Mouse (Mus musculus) stomach, postnatal 0 days (tissue): ENCODE results near the gene Slc22a23. TPM values are rescaled to one million over a fixed set of nuclear protein-coding genes. Genes with fewer than 3 reads are reported as not detected.

Experiments used
- ATAC-seq: fragments of 200-750 bp; cut with Nextera tagmentation; 2 replicates; pipeline ENCODE4 v1.8.0; 2017; ENCODE audit not compliant: low FRiP score, low TSS enrichment
- DNase-seq: peaks from one replicate; pipeline ENCODE4 v3.0.0-alpha.2; 2016; ENCODE audit warnings: low spot score
- H3K27ac ChIP-seq: fragments of 300-500 bp; sonication (generic); replicated peaks from 2 replicates; pipeline ENCODE4 v1.5.1; 2014; ENCODE audit warnings: mild to moderate bottlenecking, control low read depth
- H3K27me3 ChIP-seq: fragments of 300-500 bp; sonication (generic); 2 replicates; pipeline ENCODE4 v1.6.1; 2014; ENCODE audit warnings: low read length; ENCODE audit not compliant: control insufficient read depth, insufficient read depth
- H3K36me3 ChIP-seq: fragments of 300-500 bp; sonication (generic); 2 replicates; pipeline ENCODE4 v1.6.1; 2014; ENCODE audit warnings: low read length, mixed read lengths; ENCODE audit not compliant: control insufficient read depth, insufficient read depth
- H3K4me1 ChIP-seq: fragments of 300-500 bp; sonication (generic); replicated peaks from 2 replicates; pipeline ENCODE4 v1.6.1; 2014; ENCODE audit warnings: antibody characterized with exemption; ENCODE audit not compliant: control insufficient read depth, insufficient read depth
- H3K4me2 ChIP-seq: fragments of 300-500 bp; sonication (generic); replicated peaks from 2 replicates; pipeline ENCODE4 v1.6.1; 2014; ENCODE audit warnings: low read depth, mild to moderate bottlenecking, control low read depth, moderate library complexity
- H3K4me3 ChIP-seq: fragments of 300-500 bp; sonication (generic); 2 replicates; pipeline ENCODE4 v1.5.1; 2014; ENCODE audit warnings: low read depth, low read length, control low read depth
- H3K9ac ChIP-seq: fragments of 300-500 bp; sonication (generic); 2 replicates; pipeline ENCODE4 v1.6.1; 2014; ENCODE audit warnings: mild to moderate bottlenecking, low read length, control low read depth, mixed read lengths
- H3K9me3 ChIP-seq: fragments of 300-500 bp; sonication (generic); 2 replicates; pipeline ENCODE4 v1.6.1; 2016; ENCODE audit warnings: low read length; ENCODE audit not compliant: control insufficient read depth
- CTCF ChIP-seq: IDR thresholded peaks from 2 replicates; pipeline ENCODE4 v1.5.1; 2016; ENCODE audit warnings: antibody characterized with exemption, low read depth, mild to moderate bottlenecking, moderate library complexity
- EP300 ChIP-seq: optimal IDR thresholded peaks from 2 replicates; pipeline ENCODE3; 2016; ENCODE audit warnings: antibody characterized with exemption
- WGBS: fragments of 180-500 bp; shearing (Covaris S2); extraction: QIAGEN DNeasy Blood & Tissue Kit; methylation state at CpG from one replicate; pipeline ENCODE4 v1.1.7; 2014; 5-methylcytosine and 5-hydroxymethylcytosine counted together
- polyA plus RNA-seq: library from polyadenylated mRNA; unstranded; fragments of >200 nt; fragmentation: Nextera tagmentation; extraction: Ambion mirVana; gene quantifications from 2 replicates; pipeline ENCODE4 v1.2.1, GENCODE M21; 2015

Gene Slc22a23
- polyA plus RNA-seq, 1 experiment from 2014 or later, result 6.9 TPM

- no peak overlapping the region for H3K4me3 ChIP-seq
- peak; percentile 36 for DNase-seq
- no peak for TF ChIP-seq EP300
- peaks cover 2% of the 10 kb centered on the region; the same call in 1 of the 2 replicates for H3K4me1 ChIP-seq
- H3K9me3 ChIP-seq, result no peaks in the 10 kb centered on the region
- H3K27ac ChIP-seq, result no peak overlapping the region
- no peak overlapping the region for H3K9ac ChIP-seq
- WGBS, result 13% methylated on average over 19 of the region's 19 CpGs
- no peaks in the 10 kb centered on the region for H3K27me3 ChIP-seq
- H3K4me2 ChIP-seq, result peak overlapping the region; percentile 12; the same call in 1 of the 2 replicates
- no peak for ATAC-seq
- no peaks in the 10 kb centered on the region for H3K36me3 ChIP-seq
These were observed 194.5 kb downstream of the Slc22a23 start for GRCm38 (mm10) chr13:34150271-34151027.

- ATAC-seq (no peak), DNase-seq (no peak)
- H3K4me1 ChIP-seq, result peaks cover 2% of the 10 kb centered on the region; the same call in 1 of the 2 replicates
- H3K27me3 ChIP-seq, result no peaks in the 10 kb centered on the region
- H3K4me2 ChIP-seq, result peak overlapping the region; percentile 66
- 59% methylated on average over 5 of the region's 5 CpGs for WGBS
- no peak overlapping the region for H3K27ac ChIP-seq
- H3K4me3 ChIP-seq, result peak overlapping the region; percentile 41
- no peaks in the 10 kb centered on the region for H3K9me3 ChIP-seq
- peak overlapping the region; percentile 48; the same call in 1 of the 2 replicates for H3K9ac ChIP-seq
- TF ChIP-seq CTCF (no peak), EP300 (no peak)
- no peaks in the 10 kb centered on the region for H3K36me3 ChIP-seq
These were observed 195.4 kb downstream of the Slc22a23 start for GRCm38 (mm10) chr13:34149463-34150176.

DNA sequence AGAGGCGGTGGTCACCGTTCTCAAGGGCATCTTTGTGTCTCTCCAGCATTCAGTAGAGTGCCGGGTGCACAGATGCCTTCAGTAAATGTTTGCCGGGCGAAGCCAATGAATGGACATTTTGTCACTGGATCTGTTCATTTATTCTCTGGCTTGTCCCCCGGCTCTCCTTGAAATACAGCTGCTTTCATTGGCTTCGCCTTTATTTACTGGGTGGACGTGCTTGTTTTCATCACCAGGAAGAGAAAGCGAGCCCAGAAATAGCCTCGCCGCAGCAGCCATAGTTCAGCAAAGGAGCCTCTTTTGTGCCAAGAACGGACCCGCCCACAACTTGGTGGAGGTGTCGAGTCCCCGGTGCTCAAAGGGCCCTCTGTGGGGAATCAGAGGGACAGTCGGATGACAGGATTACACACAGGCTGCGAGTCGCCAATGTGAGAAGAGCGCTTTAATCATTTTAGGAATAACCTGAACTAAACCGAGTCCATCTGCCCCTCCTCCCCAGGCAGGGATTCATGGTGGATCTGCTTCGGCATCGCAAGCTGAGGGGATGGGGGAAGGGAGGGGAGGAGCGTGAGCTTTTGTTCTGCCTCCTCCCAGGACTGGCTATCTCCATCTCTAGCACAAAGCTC is 196.1 kb downstream of the Slc22a23 start:
- Histone ChIP-seq H3K36me3 (no peaks in the 10 kb centered on the region), H3K9me3 (no peaks in the 10 kb centered on the region), H3K4me3 (peak overlapping the region; percentile 41), H3K27me3 (no peaks in the 10 kb centered on the region), H3K27ac (0 out of 2 replicates have a peak overlapping the region, but pooled peaks have one; percentile 2), H3K4me2 (peak overlapping the region; percentile 66), H3K9ac (peak overlapping the region; percentile 48), H3K4me1 (peaks cover 2% of the 10 kb centered on the region; the same call in 1 of the 2 replicates)
- TF ChIP-seq CTCF (no peak), EP300 (no peak)
- peak; percentile 59 for ATAC-seq
- DNase-seq, result peak; percentile 64
- 1% methylated on average over 23 of the region's 23 CpGs for WGBS

DNA sequence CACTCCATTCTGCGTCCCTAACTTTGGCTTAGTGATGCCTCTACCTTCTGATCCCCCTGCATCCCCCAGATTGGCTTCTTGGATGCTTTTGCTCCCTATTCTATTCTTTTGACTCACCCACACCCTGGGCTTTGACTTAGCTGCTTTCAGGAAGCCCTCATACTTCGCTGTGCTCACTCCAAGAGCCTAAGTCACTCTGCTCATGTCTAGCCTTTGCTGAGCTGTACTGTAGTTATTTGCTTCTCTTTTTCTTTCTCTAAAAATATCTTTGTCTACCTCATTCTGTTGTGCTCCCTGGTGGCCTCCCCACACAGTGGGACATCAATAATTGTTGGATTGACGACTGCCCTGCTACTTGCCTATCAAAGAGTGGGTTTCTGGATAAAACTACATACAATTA is 196.8 kb downstream of the Slc22a23 start:
- 79% methylated on average over 3 of the region's 3 CpGs for WGBS
- H3K36me3 ChIP-seq, result no peaks in the 10 kb centered on the region
- H3K9ac ChIP-seq, result no peak overlapping the region
- peaks cover 2% of the 10 kb centered on the region; the same call in 1 of the 2 replicates for H3K4me1 ChIP-seq
- DNase-seq (no peak), ATAC-seq (no peak)
- H3K27me3 ChIP-seq, result no peaks in the 10 kb centered on the region
- TF ChIP-seq CTCF (no peak), EP300 (no peak)
- H3K4me3 ChIP-seq, result no peak overlapping the region
- peak overlapping the region; percentile 66 for H3K4me2 ChIP-seq
- no peaks in the 10 kb centered on the region for H3K9me3 ChIP-seq
- H3K27ac ChIP-seq, result no peak overlapping the region

DNA sequence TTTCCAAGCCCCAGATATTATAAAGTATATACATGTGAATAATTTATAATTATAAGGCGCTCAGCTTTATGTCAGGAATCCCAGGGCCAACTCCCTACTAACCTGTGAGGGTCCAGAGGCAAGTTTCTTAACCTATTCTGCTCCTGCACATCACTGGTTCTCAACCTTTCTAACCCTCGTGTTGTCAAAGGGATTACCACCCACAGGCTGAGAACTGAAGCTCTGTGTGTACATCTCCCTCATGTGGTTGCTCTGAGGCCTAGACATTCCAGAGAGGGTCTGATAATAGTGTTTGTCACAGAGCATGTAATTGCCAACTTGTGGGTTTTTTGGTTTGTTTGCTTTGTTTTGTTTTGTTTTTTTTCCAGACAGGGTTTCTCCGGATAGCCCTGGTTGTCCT is 198.1 kb downstream of the Slc22a23 start:
- ATAC-seq (no peak), DNase-seq (no peak)
- TF ChIP-seq CTCF (peak; percentile 38; the same call in 1 of the 2 replicates), EP300 (no peak)
- no peaks in the 10 kb centered on the region for H3K36me3 ChIP-seq
- H3K4me1 ChIP-seq, result peaks cover 2% of the 10 kb centered on the region; the same call in 1 of the 2 replicates
- H3K9ac ChIP-seq, result no peak overlapping the region
- no peak overlapping the region for H3K27ac ChIP-seq
- WGBS, result 58% methylated on average over 3 of the region's 3 CpGs
- no peak overlapping the region for H3K4me2 ChIP-seq
- no peak overlapping the region for H3K4me3 ChIP-seq
- no peaks in the 10 kb centered on the region for H3K9me3 ChIP-seq
- H3K27me3 ChIP-seq, result no peaks in the 10 kb centered on the region
